In genomic region chr2:128290609-128291008, GRCm38 (mm10) we compare ENCODE assay signal across 16 mouse cellular contexts.
"Had no signal": no experiment of that assay in that cellular context is flagged by ENCODE, and none has a peak within 500 bp of the region (broad histone marks: within the 10 kb centered on the region; RNA-seq: fewer than 3 reads in every experiment).

No protein-coding gene starts in this region.

- DNase-seq: heart, postnatal 10 days; heart, postnatal 14 days; heart, postnatal 36 days; heart, postnatal 4 days; kidney, adult 11 months; kidney, adult 18-20 months; kidney, adult 2 months; kidney, adult 8-10 months; kidney, adult 9 months; kidney, postnatal 10 days; kidney, postnatal 14 days; kidney, postnatal 25 days; kidney, postnatal 36 days; kidney, postnatal 4 days; layer of hippocampus, adult 9-11 months; layer of hippocampus, postnatal 36 days had no signal
